Mouse (Mus musculus) heart, embryonic 10.5 days (tissue): Measurements from ENCODE around the gene Zbed3. TPM values are rescaled to one million over a fixed set of nuclear protein-coding genes. Genes with fewer than 3 reads are reported as not detected.

Experiments used
- DNase-seq: peaks from one replicate; pipeline ENCODE4 v3.0.0-alpha.2; 2017; ENCODE audit warnings: low spot score
- H3K27ac ChIP-seq: fragments of 300-500 bp; sonication (generic); 2 replicates; pipeline ENCODE4 v1.5.1; 2016; ENCODE audit warnings: mild to moderate bottlenecking
- H3K27me3 ChIP-seq: fragments of 300-500 bp; sonication (generic); 2 replicates; pipeline ENCODE4 v1.6.1; 2016; ENCODE audit warnings: mild to moderate bottlenecking; ENCODE audit not compliant: poor library complexity, insufficient read depth, severe bottlenecking
- H3K36me3 ChIP-seq: fragments of 300-500 bp; sonication (generic); 2 replicates; pipeline ENCODE4 v1.6.1; 2016; ENCODE audit warnings: mild to moderate bottlenecking, moderate library complexity
- H3K4me1 ChIP-seq: fragments of 300-500 bp; sonication (generic); 2 replicates; pipeline ENCODE4 v1.6.1; 2016; ENCODE audit warnings: mild to moderate bottlenecking
- H3K4me3 ChIP-seq: fragments of 300-500 bp; sonication (generic); 2 replicates; pipeline ENCODE4 v1.5.1; 2016; ENCODE audit warnings: mild to moderate bottlenecking, moderate library complexity
- H3K9me3 ChIP-seq: fragments of 300-500 bp; sonication (generic); 2 replicates; pipeline ENCODE4 v1.6.1; 2016; ENCODE audit warnings: mild to moderate bottlenecking, moderate library complexity
- WGBS: fragments of 180-500 bp; shearing (Covaris S2); methylation state at CpG from one replicate; pipeline ENCODE4 v1.1.7; 2016; 5-methylcytosine and 5-hydroxymethylcytosine counted together
- polyA plus RNA-seq: library from polyadenylated mRNA; unstranded; fragments of >200 nt; fragmentation: Nextera tagmentation; extraction: Ambion mirVana; gene quantifications from 2 replicates; pipeline ENCODE4 v1.2.1, GENCODE M21; 2016

The Zbed3 gene
- polyA plus RNA-seq, 1 experiment from 2014 or later: 56.2 TPM

DNA sequence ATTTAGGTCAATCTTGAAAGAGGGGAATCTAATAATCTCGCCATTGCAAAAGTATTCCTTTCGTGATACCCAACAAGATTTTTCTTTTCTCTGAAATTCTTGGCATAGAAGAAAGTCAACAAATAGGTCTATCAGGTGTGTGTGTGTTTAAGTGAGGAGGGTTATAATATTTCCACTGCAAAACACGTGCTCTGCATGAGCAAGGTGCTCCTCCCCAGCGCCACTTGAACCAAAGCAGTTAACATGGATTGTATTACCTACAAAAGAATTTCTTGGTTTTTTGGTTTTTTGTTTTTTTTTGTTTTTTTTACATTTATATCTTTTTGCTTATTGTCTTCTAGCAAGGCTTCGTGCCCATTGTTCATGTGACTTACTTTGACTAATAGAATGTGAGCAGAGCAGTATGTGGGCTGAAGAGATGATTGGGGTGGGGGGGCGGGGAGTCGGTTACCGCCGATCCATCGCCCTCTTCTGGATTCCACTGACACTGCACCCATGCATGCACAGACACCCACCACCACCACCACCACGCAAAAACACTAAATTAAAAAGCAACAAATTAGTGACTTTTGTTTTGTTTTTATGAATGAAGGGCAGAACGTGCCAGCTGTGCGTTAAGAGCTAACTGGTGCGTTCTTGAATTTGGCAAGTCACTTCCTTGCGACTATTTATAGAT lies 676 bp downstream of the Zbed3 start:
- 25% methylated on average over 15 of the region's 15 CpGs for WGBS

DNA sequence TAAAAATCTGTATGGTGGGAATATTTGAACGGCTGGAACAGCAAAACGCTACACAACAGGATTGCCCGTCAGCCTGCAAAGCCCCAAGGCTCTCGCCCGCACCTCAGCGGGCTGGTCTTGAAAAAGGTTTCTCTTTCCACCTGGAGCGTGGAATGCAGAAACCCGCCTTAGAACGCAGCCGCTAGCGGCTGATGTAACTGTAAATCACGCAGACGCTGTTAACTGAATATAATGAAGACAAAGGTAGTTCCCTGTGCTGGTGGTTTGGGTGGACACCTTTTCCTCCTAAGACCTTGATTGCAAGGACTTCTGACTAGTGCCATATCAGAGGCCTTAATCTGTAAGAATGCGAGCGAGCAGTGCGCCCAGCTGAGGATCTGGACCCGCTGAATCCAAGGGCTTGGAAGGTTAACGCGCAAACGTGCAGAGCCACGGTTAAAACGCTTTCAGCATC lies 1.2 kb downstream of the Zbed3 start:
- peak overlapping the region; percentile 100 for H3K27ac ChIP-seq
- under 1% methylated on average over 22 of the region's 22 CpGs for WGBS
- no peaks in the 10 kb centered on the region for H3K27me3 ChIP-seq
- H3K4me1 ChIP-seq: peaks cover 14% of the 10 kb centered on the region
- H3K4me3 ChIP-seq: peak overlapping the region; percentile 87
- H3K36me3 ChIP-seq: peaks cover 10% of the 10 kb centered on the region
- DNase-seq: no peak
- H3K9me3 ChIP-seq: no peaks in the 10 kb centered on the region

More for the DNA sequence above, 676 bp downstream of the Zbed3 start:
- peaks cover 9% of the 10 kb centered on the region for H3K36me3 ChIP-seq
- peak overlapping the region; percentile 100 for H3K27ac ChIP-seq
- H3K4me1 ChIP-seq: peaks cover 13% of the 10 kb centered on the region
- DNase-seq: peak; percentile 82
- H3K9me3 ChIP-seq: no peaks in the 10 kb centered on the region
- peak overlapping the region; percentile 87 for H3K4me3 ChIP-seq
- H3K27me3 ChIP-seq: no peaks in the 10 kb centered on the region

DNA sequence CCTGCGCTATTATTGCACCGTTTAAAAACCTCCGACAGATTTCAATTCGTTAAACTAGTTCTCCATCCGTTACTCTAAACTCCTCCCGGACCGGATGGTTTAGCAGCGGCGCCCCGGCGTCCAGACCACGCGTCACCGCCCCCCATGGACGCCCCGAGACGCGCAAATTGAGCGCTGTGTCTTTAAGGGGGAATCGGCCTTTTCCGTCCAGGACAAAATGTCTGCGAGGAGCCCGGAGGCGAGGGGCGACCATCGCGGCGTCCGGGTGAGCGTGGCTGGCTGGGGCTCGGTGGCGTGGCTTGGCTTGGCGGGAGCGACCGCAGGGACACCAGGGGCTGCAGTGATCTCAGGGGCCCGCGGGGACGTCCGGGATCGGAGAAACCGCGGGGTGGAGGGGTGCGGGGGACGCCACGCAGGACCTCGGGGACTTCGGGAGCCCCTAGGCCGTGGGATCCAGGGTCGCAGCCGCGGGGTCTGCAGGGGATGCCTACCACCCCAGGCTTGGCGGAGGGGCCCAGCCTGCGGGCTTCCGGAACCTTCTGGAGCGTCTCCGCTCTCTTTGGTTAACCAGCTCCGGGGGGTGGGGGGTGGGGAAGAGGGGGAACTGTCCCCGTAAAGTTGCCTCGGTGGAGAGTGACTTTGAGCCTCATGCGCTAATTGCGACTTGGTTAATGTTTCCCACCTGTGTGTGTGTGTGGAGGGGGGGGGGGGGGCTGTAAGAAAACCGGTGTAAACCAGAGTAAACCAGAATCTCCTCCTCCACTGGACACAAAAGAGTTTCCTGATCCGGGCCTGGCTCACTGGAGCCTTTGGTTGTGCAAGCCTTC lies 1.9 kb downstream of the Zbed3 start:
- H3K4me1 ChIP-seq: peaks cover 14% of the 10 kb centered on the region
- DNase-seq: peak; percentile 88
- peak overlapping the region; percentile 100 for H3K27ac ChIP-seq
- peak overlapping the region; percentile 87 for H3K4me3 ChIP-seq
- no peaks in the 10 kb centered on the region for H3K9me3 ChIP-seq
- peaks cover 10% of the 10 kb centered on the region for H3K36me3 ChIP-seq
- under 1% methylated on average over 62 of the region's 63 CpGs for WGBS
- H3K27me3 ChIP-seq: no peaks in the 10 kb centered on the region

- DNase-seq: no peak
- WGBS: 19% methylated on average over 5 of the region's 5 CpGs
- Histone ChIP-seq H3K27me3 (no peaks in the 10 kb centered on the region), H3K27ac (peak overlapping the region; percentile 100), H3K4me3 (peak overlapping the region; percentile 87), H3K9me3 (no peaks in the 10 kb centered on the region), H3K4me1 (peaks cover 14% of the 10 kb centered on the region), H3K36me3 (peaks cover 10% of the 10 kb centered on the region)
These were observed 2.6 kb downstream of the Zbed3 start for GRCm38 (mm10) chr13:95325907-95326550.

DNA sequence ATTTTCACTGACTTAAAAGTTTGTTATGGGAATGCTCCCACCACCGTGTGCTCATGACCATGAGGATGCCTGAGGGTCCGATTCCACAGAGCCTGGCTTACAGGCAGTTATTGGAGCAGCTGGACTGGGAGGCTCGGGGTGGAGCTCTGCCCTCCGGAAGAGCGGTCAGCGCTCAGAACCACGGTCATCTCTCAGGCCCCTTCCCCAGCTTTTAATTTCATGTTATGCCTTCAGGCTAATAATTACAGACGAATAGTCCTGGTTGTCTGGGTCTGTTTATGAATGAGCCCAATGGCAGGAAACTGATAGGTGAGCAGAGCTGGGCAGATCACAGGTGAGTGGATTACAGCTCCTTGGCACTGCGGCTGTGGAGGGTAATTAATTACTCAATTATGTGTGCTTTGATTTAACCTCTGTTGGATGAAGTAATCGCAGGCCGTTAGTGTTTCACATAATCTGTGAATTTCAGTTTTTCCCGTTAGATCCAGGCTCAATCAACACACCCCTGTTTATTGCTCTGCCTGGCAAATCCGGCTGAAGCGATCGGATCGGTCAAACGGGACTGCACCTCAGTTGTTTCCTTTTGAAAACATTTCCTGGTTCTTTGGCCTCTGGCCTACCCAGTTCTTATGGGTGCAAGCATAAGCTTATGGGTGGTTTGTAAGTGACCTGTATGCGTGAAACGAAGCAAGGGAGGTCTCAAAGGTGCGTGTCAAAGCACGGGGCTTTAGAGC lies 3.4 kb downstream of the Zbed3 start:
- H3K27ac ChIP-seq: peak overlapping the region; percentile 100
- H3K9me3 ChIP-seq: no peaks in the 10 kb centered on the region
- 18% methylated on average over 21 of the region's 21 CpGs for WGBS
- H3K4me3 ChIP-seq: peak overlapping the region; percentile 87
- H3K4me1 ChIP-seq: peaks cover 14% of the 10 kb centered on the region
- no peaks in the 10 kb centered on the region for H3K27me3 ChIP-seq
- H3K36me3 ChIP-seq: peaks cover 10% of the 10 kb centered on the region
- DNase-seq: no peak

DNA sequence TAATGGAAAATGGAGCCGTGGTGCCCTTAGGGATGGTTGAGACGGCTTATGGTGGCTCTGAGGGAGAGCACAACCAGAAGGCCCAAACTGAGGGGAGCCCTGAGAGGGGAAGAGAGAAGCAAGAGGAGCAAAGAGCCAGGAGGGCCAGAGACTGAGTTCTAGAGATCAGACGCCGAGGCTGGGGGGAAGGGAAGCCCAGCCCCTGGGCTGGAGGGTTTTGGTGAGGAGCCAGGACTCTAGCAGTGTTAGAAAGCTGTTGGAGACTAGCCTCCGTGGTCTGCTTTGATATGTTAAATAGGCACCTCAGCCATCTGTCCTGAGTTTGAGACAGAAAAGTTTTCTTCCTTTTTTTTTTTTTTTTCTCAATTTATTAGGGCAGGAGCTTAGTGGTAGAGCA lies 3.9 kb downstream of the Zbed3 start:
- no peaks in the 10 kb centered on the region for H3K27me3 ChIP-seq
- H3K9me3 ChIP-seq: no peaks in the 10 kb centered on the region
- peak overlapping the region; percentile 100 for H3K27ac ChIP-seq
- 18% methylated on average over 5 of the region's 5 CpGs for WGBS
- DNase-seq: no peak
- peaks cover 12% of the 10 kb centered on the region for H3K36me3 ChIP-seq
- peaks cover 14% of the 10 kb centered on the region for H3K4me1 ChIP-seq
- H3K4me3 ChIP-seq: peak overlapping the region; percentile 87

DNA sequence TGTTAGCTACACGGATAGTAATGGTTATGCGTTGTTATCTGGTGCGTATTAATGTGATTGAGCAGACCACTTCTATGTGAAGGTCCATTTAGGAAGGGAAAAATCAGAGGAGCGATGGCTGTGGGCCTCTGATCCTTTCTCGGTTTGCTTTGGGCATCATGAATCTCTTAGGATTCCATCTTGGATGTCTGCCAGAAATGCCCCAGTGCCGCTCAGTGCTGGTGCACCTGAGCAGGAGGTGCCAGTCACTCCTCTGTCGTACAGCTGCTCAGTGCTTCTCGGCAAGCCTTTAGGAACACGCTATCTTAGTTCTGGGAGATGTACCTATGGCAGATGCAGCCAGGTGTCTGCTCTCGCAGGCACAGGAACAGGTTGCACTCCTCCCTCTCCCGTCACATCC lies 5.4 kb downstream of the Zbed3 start:
- Histone ChIP-seq H3K4me1 (peaks cover 14% of the 10 kb centered on the region), H3K27me3 (no peaks in the 10 kb centered on the region), H3K36me3 (peaks cover 12% of the 10 kb centered on the region), H3K27ac (no peak overlapping the region), H3K9me3 (no peaks in the 10 kb centered on the region), H3K4me3 (no peak overlapping the region)
- WGBS: 88% methylated on average over 11 of the region's 11 CpGs
- DNase-seq: no peak

- Histone ChIP-seq H3K36me3 (peaks cover 24% of the 10 kb centered on the region), H3K27me3 (no peaks in the 10 kb centered on the region), H3K4me1 (peaks cover 14% of the 10 kb centered on the region), H3K4me3 (no peak overlapping the region), H3K27ac (no peak overlapping the region), H3K9me3 (no peaks in the 10 kb centered on the region)
- WGBS: 55% methylated on average over 11 of the region's 11 CpGs
- DNase-seq: no peak
These were observed 7.1 kb downstream of the Zbed3 start for GRCm38 (mm10) chr13:95330507-95330906.

- Histone ChIP-seq H3K9me3 (no peaks in the 10 kb centered on the region), H3K4me3 (no peak overlapping the region), H3K27ac (no peak overlapping the region), H3K36me3 (peaks cover 38% of the 10 kb centered on the region), H3K4me1 (peaks cover 9% of the 10 kb centered on the region), H3K27me3 (no peaks in the 10 kb centered on the region)
- DNase-seq: no peak
- 81% methylated on average over 11 of the region's 11 CpGs for WGBS
These were observed 8.9 kb downstream of the Zbed3 start for GRCm38 (mm10) chr13:95332086-95332899.

DNA sequence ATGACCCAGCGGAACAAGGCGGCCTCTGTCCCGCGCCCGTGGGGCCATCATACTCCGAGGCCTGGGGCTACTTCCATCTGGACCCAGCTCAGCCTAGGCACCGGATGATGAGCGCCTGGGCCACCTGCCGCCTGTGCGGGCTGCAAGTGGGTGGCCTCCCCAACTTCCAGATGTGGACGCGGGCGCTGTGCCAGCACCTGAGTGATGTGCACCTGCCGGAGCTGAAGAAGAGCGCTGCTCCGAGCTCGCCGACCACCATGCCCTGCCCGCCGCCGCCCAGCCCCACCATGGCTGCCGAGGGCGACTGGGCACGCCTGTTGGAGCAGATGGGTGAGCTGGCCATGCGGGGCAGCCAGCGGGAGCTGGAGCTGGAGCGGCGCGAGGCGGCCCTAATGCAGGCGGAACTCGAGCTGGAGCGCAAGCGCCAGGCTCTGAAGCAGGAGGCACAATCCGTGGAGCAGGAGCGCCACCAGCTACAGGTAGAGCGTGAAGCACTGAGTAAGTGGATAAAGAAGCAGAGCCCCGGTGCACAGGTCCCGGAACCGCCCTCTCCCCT lies 12.8 kb downstream of the Zbed3 start:
- 67% methylated on average over 40 of the region's 40 CpGs for WGBS
- DNase-seq: no peak
- peaks cover 48% of the 10 kb centered on the region for H3K36me3 ChIP-seq

DNA sequence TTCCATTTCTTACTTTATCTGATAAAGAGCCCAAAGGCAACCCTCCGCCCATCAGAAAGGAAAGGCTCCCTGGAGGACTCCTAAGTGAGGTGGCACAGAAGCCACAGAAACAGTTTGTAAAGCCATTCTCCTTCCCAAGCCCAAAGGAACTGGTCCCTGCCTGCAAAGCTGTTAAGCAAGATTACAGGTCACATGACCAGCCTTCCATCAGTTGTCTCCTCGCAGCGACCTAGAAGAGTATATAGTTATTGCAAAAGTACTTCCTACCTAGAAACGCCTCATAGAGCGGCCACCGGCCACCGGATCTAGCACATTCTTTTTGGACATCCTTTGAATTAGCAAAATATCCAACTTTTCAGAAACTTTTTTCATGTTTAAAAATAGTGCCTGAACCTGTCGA lies 20.1 kb downstream of the Zbed3 start:
- Histone ChIP-seq H3K4me1 (no peaks in the 10 kb centered on the region), H3K36me3 (peaks cover 14% of the 10 kb centered on the region), H3K27ac (no peak overlapping the region), H3K9me3 (no peaks in the 10 kb centered on the region), H3K4me3 (no peak overlapping the region), H3K27me3 (no peaks in the 10 kb centered on the region)
- WGBS: 82% methylated on average over 8 of the region's 8 CpGs
- DNase-seq: no peak

More for the DNA sequence above, 12.8 kb downstream of the Zbed3 start:
- H3K9me3 ChIP-seq: no peaks in the 10 kb centered on the region
- H3K27ac ChIP-seq: no peak overlapping the region
- H3K4me1 ChIP-seq: peaks cover 4% of the 10 kb centered on the region; the same call in 1 of the 2 replicates
- H3K4me3 ChIP-seq: no peak overlapping the region
- H3K27me3 ChIP-seq: no peaks in the 10 kb centered on the region
